Comparison of ENCODE assay signal across 28 mouse cellular contexts in the genomic region with DNA sequence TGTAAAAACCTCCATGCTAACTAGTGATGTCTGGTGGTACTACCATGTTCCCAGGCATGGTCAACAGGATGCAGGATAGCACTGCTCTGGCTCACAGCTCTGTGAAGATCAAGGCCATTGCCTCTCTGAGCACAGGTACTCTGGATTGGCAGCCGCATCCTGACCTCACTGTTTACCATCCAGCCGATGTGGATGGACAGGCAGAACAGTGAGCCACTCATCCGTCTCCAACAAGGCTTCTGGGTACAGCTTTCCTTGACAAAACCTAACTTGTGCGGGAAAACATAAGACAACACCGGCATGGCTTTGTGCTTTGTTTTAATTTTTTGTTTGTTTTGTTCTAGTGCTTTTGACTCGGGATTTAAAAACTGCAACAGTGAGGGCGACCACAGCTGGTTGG. TPM values are rescaled to one million over a fixed set of nuclear protein-coding genes. Genes with fewer than 3 reads are reported as not detected.
DNase-seq lines count a peak whose midpoint lies in the region; ATAC-seq lines count a peak whose summit lies in the region.
"Had no signal": no experiment of that assay in that cellular context is flagged by ENCODE, and none has a peak within 500 bp of the region (broad histone marks: within the 10 kb centered on the region; RNA-seq: fewer than 3 reads in every experiment).

No protein-coding gene starts in this region.

- WGBS in intestine, embryonic 14.5 days, result 90% methylated on average over 7 of the region's 7 CpGs
- 82% methylated on average over 7 of the region's 7 CpGs for WGBS in intestine, embryonic 16.5 days

- H3K27me3 ChIP-seq in intestine, embryonic 14.5 days (replicated peaks; ENCODE audit: control insufficient read depth, insufficient read depth, low read length), result no peaks in the 10 kb centered on the region
- no peaks in the 10 kb centered on the region for H3K27me3 ChIP-seq in intestine, embryonic 16.5 days (replicated peaks; ENCODE audit: control insufficient read depth, insufficient read depth, low read length)
- H3K27me3 ChIP-seq: CH12.LX; embryonic facial prominence, embryonic 12.5 days; forebrain, embryonic 13.5 days; forebrain, embryonic 15.5 days; Patski had no signal

- no peaks in the 10 kb centered on the region for H3K9me3 ChIP-seq in intestine, embryonic 14.5 days (ENCODE audit: control insufficient read depth, low read length)
- H3K9me3 ChIP-seq in intestine, embryonic 16.5 days (ENCODE audit: control insufficient read depth, low read length), result no peaks in the 10 kb centered on the region
- H3K9me3 ChIP-seq: embryonic facial prominence, embryonic 10.5 days; embryonic facial prominence, embryonic 12.5 days; forebrain, embryonic 13.5 days; forebrain, embryonic 15.5 days; G1E had no signal

- H3K27ac ChIP-seq in intestine, embryonic 14.5 days (ENCODE audit: low read depth), result no peak overlapping the region
- no peak overlapping the region for H3K27ac ChIP-seq in intestine, embryonic 16.5 days (ENCODE audit: low read length)
- H3K27ac ChIP-seq: embryonic facial prominence, embryonic 10.5 days; embryonic facial prominence, embryonic 12.5 days; forebrain, embryonic 13.5 days; forebrain, embryonic 15.5 days had no signal

- no peak overlapping the region for H3K4me2 ChIP-seq in intestine, embryonic 14.5 days (ENCODE audit: low read length)
- no peak overlapping the region for H3K4me2 ChIP-seq in intestine, embryonic 16.5 days (ENCODE audit: low read depth, low read length)
- H3K4me2 ChIP-seq: embryonic facial prominence, embryonic 12.5 days; forebrain, embryonic 13.5 days; forebrain, embryonic 15.5 days had no signal

- DNase-seq in heart, adult 11 months, result peak; percentile 61
- no peak for DNase-seq in heart, postnatal 25 days (ENCODE audit: low spot score)
- peak; percentile 21 for DNase-seq in intestine, embryonic 14.5 days (ENCODE audit: low spot score)
- peak; percentile 28 for DNase-seq in testis, postnatal 10 days (ENCODE audit: low spot score)
- DNase-seq in testis, postnatal 14 days (ENCODE audit: low spot score), result no peak
- DNase-seq: adrenal gland, adult 8-10 months; adrenal gland, postnatal 14 days; adrenal gland, postnatal 36 days; B cell, adult 2 months; cerebellum, adult 11-12 months; cerebellum, adult 2 months; cerebellum, adult 9-10 months; cerebellum, postnatal 10 days; cerebellum, postnatal 25 days had no signal

- no peaks in the 10 kb centered on the region for H3K4me1 ChIP-seq in intestine, embryonic 14.5 days (replicated peaks; ENCODE audit: control insufficient read depth, insufficient read depth, low read length)
- H3K4me1 ChIP-seq in intestine, embryonic 16.5 days (ENCODE audit: control insufficient read depth, insufficient read depth, low read length), result no peaks in the 10 kb centered on the region; the same call in 1 of the 2 replicates
- H3K4me1 ChIP-seq: embryonic facial prominence, embryonic 12.5 days; forebrain, embryonic 13.5 days had no signal

- H3K9ac ChIP-seq in intestine, embryonic 14.5 days (ENCODE audit: low read length), result no peak overlapping the region
- no peak overlapping the region for H3K9ac ChIP-seq in intestine, embryonic 16.5 days (ENCODE audit: low read depth, low read length)
- H3K9ac ChIP-seq: embryonic facial prominence, embryonic 12.5 days; forebrain, embryonic 13.5 days; forebrain, embryonic 15.5 days had no signal

- no peak for ATAC-seq in intestine, embryonic 14.5 days (replicated peaks; ENCODE audit: low FRiP score, low TSS enrichment, low read depth)
- ATAC-seq in intestine, embryonic 16.5 days, result no peak
- ATAC-seq: activated CD4-positive, CD25-positive, alpha-beta regulatory T cell, adult 4 months; CD4-positive, CD25-positive, alpha-beta regulatory T cell, adult 4 months; forebrain, embryonic 13.5 days; forebrain, embryonic 15.5 days; Patski had no signal

- peaks cover 18% of the 10 kb centered on the region for H3K36me3 ChIP-seq in intestine, embryonic 14.5 days (ENCODE audit: control insufficient read depth, insufficient read depth, low read length)
- no peaks in the 10 kb centered on the region; the same call in 1 of the 2 replicates for H3K36me3 ChIP-seq in intestine, embryonic 16.5 days (ENCODE audit: control insufficient read depth, insufficient read depth, low read length)

- no peak overlapping the region for H3K4me3 ChIP-seq in intestine, embryonic 14.5 days (ENCODE audit: low read depth, low read length)
- no peak overlapping the region for H3K4me3 ChIP-seq in intestine, embryonic 16.5 days (ENCODE audit: low read length)
- H3K4me3 ChIP-seq: embryonic facial prominence, embryonic 10.5 days; embryonic facial prominence, embryonic 12.5 days; forebrain, embryonic 13.5 days; forebrain, embryonic 15.5 days had no signal

- intact Hi-C loops in heart, postnatal 25 days (cut with DNase I), result no loop called here

RNA-seq across cellular contexts. Expression of a gene that starts 4.9 kb away (rescaled TPM):
- total RNA-seq in heart, postnatal 25 days (2021), result under 1 TPM; 0.20 to 0.39 TPM
- 0.13 and 0.39 TPM in 2 replicates for polyA plus RNA-seq in intestine, embryonic 14.5 days (2014; fragmentation: Nextera tagmentation; extraction: Ambion mirVana)
- 0.16 and 0.18 TPM in 2 replicates for polyA plus RNA-seq in intestine, embryonic 16.5 days (2015; fragmentation: Nextera tagmentation; extraction: Ambion mirVana)
- polyA plus RNA-seq: activated CD4-positive, CD25-positive, alpha-beta regulatory T cell, adult 4 months; CD4-positive, CD25-positive, alpha-beta regulatory T cell, adult 4 months had no signal

RNA-seq across cellular contexts. Expression of a gene that starts 19.8 kb away (rescaled TPM):
- total RNA-seq in heart, postnatal 25 days (2021), result 10 to 100 TPM; 11.5 to 12.6 TPM
- 9.2 and 11.2 TPM in 2 replicates for polyA plus RNA-seq in intestine, embryonic 14.5 days (2014; fragmentation: Nextera tagmentation; extraction: Ambion mirVana)
- 3.4 and 3.5 TPM in 2 replicates for polyA plus RNA-seq in intestine, embryonic 16.5 days (2015; fragmentation: Nextera tagmentation; extraction: Ambion mirVana)

RNA-seq across cellular contexts. Expression of a gene that starts 25.7 kb away (rescaled TPM):
- 1 to 10 TPM; 2.6 to 3.1 TPM for total RNA-seq in heart, postnatal 25 days (2021)
- polyA plus RNA-seq in intestine, embryonic 14.5 days (2014; fragmentation: Nextera tagmentation; extraction: Ambion mirVana), result 0.66 and 1.1 TPM in 2 replicates
- 2.5 and 3.4 TPM in 2 replicates for polyA plus RNA-seq in intestine, embryonic 16.5 days (2015; fragmentation: Nextera tagmentation; extraction: Ambion mirVana)
- total RNA-seq: CH12.LX, G1E had no signal
- polyA plus RNA-seq: activated CD4-positive, CD25-positive, alpha-beta regulatory T cell, adult 4 months; CD4-positive, CD25-positive, alpha-beta regulatory T cell, adult 4 months; G1E had no signal

RNA-seq across cellular contexts. Expression of a gene that starts 32.6 kb away (rescaled TPM):
- total RNA-seq in heart, postnatal 25 days (2021), result 1 to 10 TPM; 6.4 to 8.8 TPM
- polyA plus RNA-seq in intestine, embryonic 14.5 days (2014; fragmentation: Nextera tagmentation; extraction: Ambion mirVana), result 2.6 and 2.7 TPM in 2 replicates
- polyA plus RNA-seq in intestine, embryonic 16.5 days (2015; fragmentation: Nextera tagmentation; extraction: Ambion mirVana), result 5.0 and 5.5 TPM in 2 replicates
- polyA plus RNA-seq: CD4-positive, CD25-positive, alpha-beta regulatory T cell, adult 4 months; G1E had no signal

RNA-seq across cellular contexts. Expression of a gene that starts 57.0 kb away (rescaled TPM):
- not detected for total RNA-seq in heart, postnatal 25 days (2021)
- polyA plus RNA-seq in intestine, embryonic 14.5 days (2014; fragmentation: Nextera tagmentation; extraction: Ambion mirVana), result 0.36 and 0.80 TPM in 2 replicates
- polyA plus RNA-seq in intestine, embryonic 16.5 days (2015; fragmentation: Nextera tagmentation; extraction: Ambion mirVana), result 16.4 and 26.4 TPM in 2 replicates
- total RNA-seq: adrenal gland, adult 18-20 months; adrenal gland, adult 8-10 months; adrenal gland, postnatal 14 days; adrenal gland, postnatal 36 days; CH12.LX; G1E had no signal
- polyA plus RNA-seq: activated CD4-positive, CD25-positive, alpha-beta regulatory T cell, adult 4 months; CD4-positive, CD25-positive, alpha-beta regulatory T cell, adult 4 months; cerebellum, adult 2 months; cortical plate, adult 2 months; embryonic facial prominence, embryonic 10.5 days; embryonic facial prominence, embryonic 12.5 days; embryonic facial prominence, embryonic 14.5 days; forebrain, embryonic 11.5 days; forebrain, embryonic 13.5 days; forebrain, embryonic 15.5 days; G1E had no signal

Comparison
In these comparisons a context has a peak if more than half of its experiments do, and no peak if none do; other contexts are left out.
1. DNase-seq: peak in heart, adult 11 months (single experiment), intestine, embryonic 14.5 days (single experiment) and testis, postnatal 10 days (single experiment); none in heart, postnatal 25 days (single experiment) and testis, postnatal 14 days (single experiment).